Mouse (Mus musculus): ENCODE measurements around the gene Rbl1.

DNA sequence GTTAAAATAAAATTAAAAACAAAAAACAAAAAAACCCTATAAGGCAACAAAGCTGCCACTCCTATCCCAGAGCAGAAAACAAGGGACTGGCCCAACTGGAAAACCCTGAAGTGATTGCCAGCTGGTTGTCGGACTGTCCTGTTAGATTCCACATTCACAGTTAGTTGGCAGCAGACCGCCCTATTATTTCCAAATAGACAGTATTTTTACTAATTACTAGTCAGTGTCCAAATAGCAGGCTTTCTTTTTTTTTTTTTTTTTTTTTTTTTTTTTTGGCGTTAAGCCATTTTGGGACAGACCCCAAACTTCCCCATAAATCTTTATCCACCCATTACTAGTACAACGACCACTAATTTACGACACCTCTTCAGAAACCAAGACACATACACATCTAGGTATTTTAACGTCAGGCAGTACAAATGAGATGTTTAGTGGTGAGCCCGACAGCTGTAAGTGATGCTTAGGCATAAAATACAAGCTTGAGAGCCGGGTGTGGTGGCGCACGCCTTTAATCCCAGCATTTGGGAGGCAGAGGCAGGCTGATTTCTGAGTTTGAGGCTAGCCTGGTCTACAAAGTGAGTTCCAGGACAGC, 68.7 kb downstream of the Rbl1 start:
- TF ChIP-seq POLR2A (IDR thresholded peaks at IDR 0.05; ENCODE audit: low read depth, low read length): no peak
- TF ChIP-seq CTCF (conservative IDR thresholded peaks at IDR 0.05; ENCODE audit: insufficient read depth, insufficient read length, low read depth, low read length): no peak

Measured in kidney, adult 2 months (tissue).